Comparison of ENCODE assay signal across 8 mouse cellular contexts in genomic region chr4:101354951-101355350, GRCm38 (mm10).
DNase-seq lines count a peak whose midpoint lies in the region; ATAC-seq and TF ChIP-seq lines count a peak whose summit lies in the region.

No protein-coding gene starts in this region.

- H3K27ac ChIP-seq in layer of hippocampus, adult 2 months = peak overlapping the region; percentile 99
- 0 out of 2 replicates have a peak overlapping the region, but pooled peaks have one; percentile 5 for H3K27ac ChIP-seq in intestine, embryonic 16.5 days (ENCODE audit: low read length)

- H3K4me1 ChIP-seq in intestine, embryonic 16.5 days (ENCODE audit: control insufficient read depth, insufficient read depth, low read length) = peaks cover 9% of the 10 kb centered on the region; the same call in 1 of the 2 replicates
- peaks cover 5% of the 10 kb centered on the region; the same call in 1 of the 2 replicates for H3K4me1 ChIP-seq in lung, adult 2 months (ENCODE audit: control insufficient read depth, insufficient read depth, low read length)

- H3K9me3 ChIP-seq in intestine, embryonic 16.5 days (ENCODE audit: control insufficient read depth, low read length) = no peaks in the 10 kb centered on the region

- no peak for TF ChIP-seq CTCF in layer of hippocampus, adult 2 months (conservative IDR thresholded peaks at IDR 0.05)
- no peak for TF ChIP-seq CTCF in lung, adult 2 months (IDR thresholded peaks at IDR 0.05; ENCODE audit: insufficient read depth, low read length)

- peak; percentile 25 to 30 for DNase-seq in layer of hippocampus, adult 2 months (ENCODE audit: low spot score in 2 of 2)
- no peak for DNase-seq in layer of hippocampus, adult 18-20 months (ENCODE audit: low spot score in 2 of 2)
- peak; percentile 64 to 71 for DNase-seq in cerebellum, postnatal 14 days
- DNase-seq in gastrocnemius, postnatal 4 days (ENCODE audit: low spot score in 2 of 2) = peak; percentile 55 to 82
- DNase-seq in lung, adult 2 months = peak; percentile 42
- DNase-seq in ovary, postnatal 10 days (ENCODE audit: low spot score) = peak; percentile 46
- no peak for DNase-seq in frontal cortex, postnatal 14 days (ENCODE audit: low spot score in 2 of 2)

- WGBS in intestine, embryonic 16.5 days = 22% methylated on average over 7 of the region's 7 CpGs
- WGBS in lung, adult 2 months = 6% methylated on average over 7 of the region's 7 CpGs

- TF ChIP-seq POLR2A in lung, adult 2 months (IDR thresholded peaks at IDR 0.05; ENCODE audit: borderline replicate concordance, extremely low read depth, low read depth, low read length) = peak; percentile 42; the same call in 1 of the 2 replicates

- peak overlapping the region; percentile 69 for H3K4me3 ChIP-seq in layer of hippocampus, adult 2 months
- H3K4me3 ChIP-seq in intestine, embryonic 16.5 days (ENCODE audit: low read length) = peak overlapping the region; percentile 81
- peak overlapping the region; percentile 84 for H3K4me3 ChIP-seq in lung, adult 2 months (replicated peaks; ENCODE audit: extremely low read depth, low read depth, low read length)

- H3K4me2 ChIP-seq in intestine, embryonic 16.5 days (ENCODE audit: low read depth, low read length) = peak overlapping the region; percentile 97

- peak overlapping the region; percentile 87 for H3K9ac ChIP-seq in intestine, embryonic 16.5 days (ENCODE audit: low read depth, low read length)

- H3K27me3 ChIP-seq in intestine, embryonic 16.5 days (replicated peaks; ENCODE audit: control insufficient read depth, insufficient read depth, low read length) = no peaks in the 10 kb centered on the region

- no peak for ATAC-seq in intestine, embryonic 16.5 days

- H3K36me3 ChIP-seq in intestine, embryonic 16.5 days (ENCODE audit: control insufficient read depth, insufficient read depth, low read length) = no peaks in the 10 kb centered on the region

Comparison
In these comparisons a context has a peak if more than half of its experiments do, and no peak if none do; other contexts are left out.
1. DNase-seq: peak in layer of hippocampus, adult 2 months (2 of 2), cerebellum, postnatal 14 days (2 of 2), gastrocnemius, postnatal 4 days (2 of 2), lung, adult 2 months (single experiment) and ovary, postnatal 10 days (single experiment); none in layer of hippocampus, adult 18-20 months (0 of 2) and frontal cortex, postnatal 14 days (0 of 2).
2. Peak in every context shown above with its lines, with median percentiles within 50 percentile points of each other: H3K4me3 ChIP-seq.